Mouse (Mus musculus): ENCODE results near the gene Col20a1.

DNA sequence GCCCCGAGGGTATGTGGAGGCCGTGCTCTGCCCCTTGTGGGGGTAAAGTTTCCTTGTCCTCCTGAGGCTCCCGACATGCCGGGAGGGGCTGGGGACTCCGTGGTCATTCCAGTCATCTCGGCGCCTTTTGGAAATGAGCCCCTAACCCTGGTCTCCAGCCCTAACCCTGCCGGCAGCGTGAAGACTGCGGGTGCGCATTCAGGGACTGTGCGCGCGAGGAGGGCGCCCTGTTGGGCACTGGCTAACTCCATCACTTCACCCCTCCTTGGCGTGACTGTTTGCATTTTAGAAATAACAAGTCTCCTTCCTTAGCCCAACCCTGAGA is 53.0 kb downstream of the Col20a1 start:
- no peak for TF ChIP-seq CTCF (IDR thresholded peaks at IDR 0.05; ENCODE audit: low read depth, low read length)
- TF ChIP-seq POLR2A (IDR thresholded peaks at IDR 0.05; ENCODE audit: extremely low read depth, insufficient read depth, low read length), result no peak

Measured in liver, adult 2 months (tissue).